Mouse (Mus musculus): ENCODE results near the gene Fth1.
A peak's percentile ranks its signal among the peaks of the same experiment; 100 is the strongest.

Gene Fth1

DNA sequence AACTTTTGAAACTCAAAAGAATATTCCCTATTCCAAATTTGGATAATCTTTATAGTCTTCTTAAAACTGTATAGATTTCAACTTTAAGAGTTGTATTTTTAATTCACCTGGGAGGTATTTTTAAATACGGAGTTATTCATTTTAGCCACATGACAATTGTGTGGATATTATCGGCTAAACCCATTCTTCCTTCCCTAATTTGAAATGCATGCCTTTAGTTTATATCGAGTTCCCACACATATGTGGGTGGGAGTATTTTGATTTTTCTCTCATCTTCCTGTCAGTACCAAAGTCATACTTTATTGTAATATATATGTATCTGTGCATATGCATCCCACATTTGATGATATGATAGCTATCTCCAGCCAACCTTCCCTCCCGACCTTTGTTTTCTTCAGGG lies at the start of gene Fth1:
Gene Fth1 (plus strand): TSS at position 341 of the 400 bp plus-strand sequence.
- DNase-seq (ENCODE audit: low spot score in 2 of 2) = no peak

DNA sequence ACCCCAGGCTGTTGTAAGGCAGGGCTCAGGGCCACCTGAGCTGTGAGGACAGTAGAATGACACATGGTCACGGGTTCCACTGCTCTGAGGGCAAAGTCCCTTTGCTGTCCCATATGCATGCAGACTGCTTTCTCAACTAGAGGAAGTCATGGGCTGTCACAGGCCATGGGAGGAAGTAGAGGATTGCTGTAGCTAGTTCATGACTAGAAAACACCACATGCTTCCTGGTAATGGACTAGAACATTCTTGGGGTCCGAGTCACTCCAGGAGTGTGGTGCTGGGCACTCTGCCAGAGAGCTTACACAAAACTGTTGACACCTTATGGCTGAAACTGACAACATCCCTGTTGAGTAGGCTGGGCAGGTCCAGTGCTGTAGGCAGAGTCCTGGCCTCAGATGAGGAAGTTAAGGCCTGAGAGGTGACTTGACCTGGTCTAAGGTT lies 49.2 kb upstream of the Fth1 start:
- peak in 1 of 2 experiments; percentile 67 for DNase-seq (ENCODE audit: low spot score in 2 of 2)

DNA sequence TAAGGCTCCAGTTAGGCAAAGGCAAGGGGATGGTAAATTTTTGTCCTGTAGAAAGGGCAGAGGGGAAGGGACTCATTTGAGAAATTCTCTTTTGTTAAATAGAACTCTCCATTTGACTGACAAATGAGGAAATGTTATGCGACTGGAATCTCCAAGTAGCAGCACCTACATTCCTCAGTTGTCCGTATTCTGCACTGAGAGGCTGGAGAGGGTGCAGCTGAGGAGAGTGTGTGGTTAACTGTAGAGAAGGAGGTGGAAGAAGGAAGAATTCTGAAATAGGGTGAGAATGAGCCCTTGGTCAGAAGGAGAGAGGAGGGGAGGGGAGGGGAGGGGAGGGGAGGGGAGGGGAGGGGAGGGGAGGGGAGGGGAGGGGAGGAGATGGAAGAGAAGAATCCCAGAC lies 46.5 kb upstream of the Fth1 start:
- DNase-seq (ENCODE audit: low spot score in 2 of 2) = no peak

DNA sequence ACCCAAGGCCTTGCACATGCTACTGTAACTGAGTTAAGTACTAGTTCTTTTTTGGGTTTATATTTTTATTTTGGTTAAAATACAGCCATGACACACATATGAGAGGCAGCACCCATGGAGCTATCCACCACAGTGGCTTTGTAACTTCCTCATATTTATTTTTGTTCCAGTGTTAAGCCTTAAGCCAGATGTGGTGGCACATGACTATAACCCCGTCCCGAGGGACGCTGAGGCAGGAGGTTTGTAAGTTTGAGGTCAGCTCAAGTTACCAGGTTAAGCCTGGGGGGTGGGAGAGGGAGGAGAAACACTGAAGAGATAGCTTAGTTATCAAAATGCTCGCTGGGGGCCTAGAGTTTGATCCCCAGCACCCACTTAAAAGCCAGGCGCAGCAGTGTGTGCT lies 43.8 kb upstream of the Fth1 start:
- peak in 1 of 2 experiments; percentile 79 for DNase-seq (ENCODE audit: low spot score in 2 of 2)

DNA sequence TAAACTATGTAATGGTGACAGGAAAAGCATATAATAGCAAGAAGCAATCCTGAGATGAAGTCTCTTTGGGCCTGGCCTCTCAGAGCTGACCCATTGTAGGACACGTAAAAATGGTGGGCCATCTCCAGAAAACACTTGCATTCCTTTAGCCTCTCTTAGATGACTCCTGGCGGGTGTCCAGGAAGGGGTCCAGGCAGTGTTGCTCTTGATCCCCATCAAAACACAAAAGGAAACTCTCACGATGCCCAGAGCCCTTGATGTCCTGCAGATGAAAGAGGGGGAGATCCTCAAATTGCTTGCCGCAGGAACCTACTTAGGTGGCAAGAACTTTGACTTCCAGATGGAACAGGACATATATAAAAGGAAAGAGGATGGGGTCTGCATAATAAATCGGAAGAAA lies 43.0 kb upstream of the Fth1 start:
- DNase-seq (ENCODE audit: low spot score in 2 of 2) = no peak

DNA sequence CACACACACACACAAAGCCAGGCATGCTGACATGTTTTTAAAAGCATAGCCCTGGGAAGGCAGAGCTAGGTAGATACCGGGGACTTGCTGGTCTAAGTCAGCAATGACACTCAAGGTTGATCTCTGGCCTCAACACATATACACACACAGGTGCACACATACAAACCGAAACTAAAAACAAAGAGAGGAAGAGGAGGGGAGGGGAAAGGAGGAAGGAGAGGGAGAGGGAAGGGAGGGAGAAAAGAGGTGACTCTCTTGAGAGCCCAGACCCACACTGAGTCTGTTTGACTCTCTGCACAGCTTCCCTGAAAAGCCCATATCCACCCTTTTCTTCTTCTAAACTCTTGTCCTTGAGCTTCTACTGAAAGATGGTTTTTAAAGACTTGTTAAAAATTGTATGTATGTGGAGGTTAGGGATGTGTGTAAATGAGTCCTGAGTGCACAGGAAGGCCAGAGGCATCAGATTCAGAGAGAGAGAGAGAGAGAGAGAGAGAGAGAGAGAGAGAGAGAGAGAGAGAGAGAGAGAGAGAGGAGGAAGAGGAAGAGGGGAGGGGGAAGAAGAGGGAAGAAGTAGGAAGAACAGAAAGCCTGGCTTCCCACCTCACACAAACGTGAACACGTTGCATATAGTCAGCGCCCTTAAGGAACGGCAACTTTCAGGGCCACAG lies 42.1 kb upstream of the Fth1 start:
- peak in 1 of 2 experiments; percentile 46 for DNase-seq (ENCODE audit: low spot score in 2 of 2)

DNA sequence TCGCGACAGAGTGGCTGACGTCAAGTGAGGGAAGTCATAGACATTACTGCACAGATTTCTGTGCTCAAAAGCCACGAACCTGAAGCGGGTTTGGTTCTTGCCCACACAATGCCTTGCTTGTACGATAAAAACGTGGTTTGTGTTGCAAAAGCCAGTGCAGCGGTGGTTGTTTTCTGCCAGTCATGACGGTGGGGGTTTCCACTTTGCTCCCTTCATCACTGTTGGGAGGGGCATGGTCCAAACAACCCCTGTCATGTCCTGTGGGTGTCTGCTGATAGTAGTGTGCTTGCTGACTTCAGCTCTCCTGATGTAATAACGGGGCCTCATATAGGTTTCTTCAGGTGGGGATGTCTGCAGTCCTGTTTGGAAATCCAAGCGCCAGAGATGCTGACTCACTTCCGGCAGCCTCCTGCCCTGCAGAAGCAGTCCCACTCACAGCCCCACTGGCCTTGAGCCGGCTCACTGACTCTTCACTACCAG lies 41.5 kb upstream of the Fth1 start:
- DNase-seq (ENCODE audit: low spot score in 2 of 2) = peak; percentile 88 to 92

DNA sequence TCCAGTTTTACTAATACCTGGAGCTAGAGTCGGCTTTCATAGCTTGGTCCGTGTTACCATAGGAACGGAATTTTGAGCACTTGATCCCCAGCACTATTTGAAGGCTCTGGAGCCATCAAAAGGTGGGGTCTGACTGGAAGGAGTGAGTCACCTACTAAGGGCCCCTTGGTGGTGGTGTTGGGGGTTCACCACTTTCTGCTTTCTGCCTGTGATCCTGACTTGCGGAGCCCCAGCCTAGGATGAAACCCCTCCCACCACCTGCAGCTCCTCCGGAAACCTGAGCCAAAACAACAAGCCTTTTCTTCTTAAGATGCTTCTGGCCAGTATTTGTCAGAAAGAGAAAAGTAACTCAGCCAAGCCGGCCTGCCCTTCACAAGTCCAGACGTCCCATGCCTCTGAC lies 40.6 kb upstream of the Fth1 start:
- DNase-seq (ENCODE audit: low spot score in 2 of 2) = no peak

DNA sequence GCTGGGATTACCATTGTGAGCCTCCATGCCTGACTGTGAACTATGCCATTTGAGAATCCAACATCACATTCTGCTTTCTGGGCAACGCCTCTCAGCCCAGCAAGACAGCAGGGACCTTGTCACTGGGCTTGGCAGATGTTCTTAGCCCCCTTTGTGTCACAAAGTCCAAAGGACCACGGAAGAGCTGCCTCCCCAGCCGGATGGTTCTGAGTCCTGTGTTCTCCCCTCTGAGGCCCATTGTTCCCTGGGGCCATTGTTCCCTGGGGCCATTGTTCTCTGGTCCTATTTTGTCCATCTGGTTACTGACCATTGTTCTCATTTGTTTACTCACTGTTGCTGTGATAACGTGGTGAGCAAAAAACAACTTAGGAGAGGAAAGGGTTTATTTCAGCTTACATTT lies 39.5 kb upstream of the Fth1 start:
- DNase-seq (ENCODE audit: low spot score in 2 of 2) = no peak

DNA sequence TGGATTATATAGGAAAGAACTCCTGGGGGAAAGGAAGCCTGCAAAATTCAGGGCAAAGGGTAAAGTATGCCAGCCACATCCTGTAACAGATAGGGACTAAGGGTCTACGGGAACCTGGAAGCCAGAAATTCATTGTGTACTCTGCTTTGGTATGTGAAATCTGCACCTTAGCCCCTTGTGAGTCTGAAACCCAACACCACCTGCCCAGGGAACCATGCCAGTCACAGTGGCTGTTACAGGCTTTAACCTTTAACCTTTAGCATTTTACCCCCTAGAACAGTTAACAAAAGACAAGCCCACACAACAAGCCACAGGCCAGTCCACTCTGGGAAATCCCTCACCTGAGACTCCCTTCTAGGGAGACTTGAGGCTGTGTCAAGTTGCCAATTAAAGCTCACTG lies 38.6 kb upstream of the Fth1 start:
- DNase-seq (ENCODE audit: low spot score in 2 of 2) = no peak

DNA sequence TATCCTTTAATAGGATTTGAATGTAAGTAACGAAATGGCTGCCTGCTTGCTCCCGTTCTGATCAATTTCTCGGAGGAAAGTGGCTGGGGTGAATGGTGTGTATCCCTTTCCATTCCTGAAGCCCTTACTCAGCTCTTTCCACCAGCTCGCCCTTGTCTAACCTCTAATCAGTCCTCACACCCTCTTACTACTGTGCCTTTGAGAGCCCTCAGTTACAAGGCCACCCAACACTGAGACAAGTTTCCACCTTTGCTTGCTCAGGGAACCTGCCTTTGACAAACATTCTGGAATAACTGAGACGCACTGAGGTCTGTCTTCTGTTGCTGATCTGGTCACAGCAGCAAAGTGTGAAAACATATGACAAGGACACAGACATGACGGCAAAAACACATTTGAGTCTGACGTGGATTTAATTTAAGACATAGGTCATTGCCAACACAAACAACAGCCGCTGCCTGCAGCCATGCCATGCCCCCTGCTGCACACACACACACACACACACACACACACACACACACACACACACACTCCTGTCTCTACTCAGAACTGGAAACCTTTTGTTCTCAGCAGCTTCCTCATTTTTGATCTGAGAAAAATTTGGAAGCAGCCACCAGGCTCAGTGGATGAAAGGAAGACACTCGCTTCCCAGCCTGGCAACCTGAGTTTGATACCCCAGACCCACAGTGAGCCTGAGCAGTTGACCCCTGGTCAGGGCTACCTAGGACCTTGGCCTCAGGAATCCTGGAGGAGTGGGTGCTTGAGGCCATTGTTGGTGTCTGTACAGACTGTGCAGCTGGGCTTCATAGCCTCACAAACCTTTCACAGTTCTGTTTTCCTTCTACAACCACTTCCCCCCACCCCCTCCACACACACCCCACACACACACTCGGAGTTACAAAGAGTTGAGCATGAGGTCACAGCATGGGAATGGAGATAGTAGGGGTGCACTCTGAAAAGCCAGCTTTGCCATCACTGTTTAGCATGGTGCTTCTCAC lies 37.6 kb upstream of the Fth1 start:
- peak in 1 of 2 experiments; percentile 66 for DNase-seq (ENCODE audit: low spot score in 2 of 2)

DNA sequence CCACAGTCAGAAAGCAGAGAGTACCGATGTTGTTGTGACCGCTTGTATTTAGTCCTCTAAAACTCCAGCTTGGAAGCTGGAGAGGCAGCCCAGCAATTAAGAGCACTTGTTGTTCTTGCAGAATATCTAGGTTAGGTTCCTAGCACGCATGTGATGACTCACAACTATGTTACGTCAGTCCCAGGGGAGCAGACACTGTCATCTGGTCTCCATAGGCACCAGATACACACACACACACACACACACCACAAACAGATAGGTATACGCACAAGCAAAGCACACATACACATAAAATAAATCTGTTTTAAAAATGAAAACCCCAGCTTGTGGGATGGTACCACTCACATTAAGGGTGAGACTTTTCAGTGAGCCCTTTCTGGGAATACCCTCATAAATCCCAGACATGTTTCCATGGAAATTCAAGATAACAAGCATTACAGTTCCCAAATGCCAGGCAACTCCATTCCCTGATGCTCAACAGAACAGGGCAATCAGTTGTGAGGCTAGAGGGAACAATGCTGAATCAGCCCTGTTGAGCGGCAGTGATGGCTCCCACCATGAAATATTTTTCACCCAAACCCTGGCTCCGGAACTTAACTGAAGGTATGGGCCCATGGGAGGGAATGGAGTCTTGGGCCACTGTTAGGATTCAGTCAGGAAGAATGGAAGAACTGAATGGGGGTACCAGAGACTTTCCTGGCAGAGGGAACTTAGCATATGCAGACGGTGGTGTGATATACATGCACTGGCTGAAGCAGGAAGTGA lies 34.4 kb upstream of the Fth1 start:
- peak in 1 of 2 experiments; percentile 33 for DNase-seq (ENCODE audit: low spot score in 2 of 2)

DNA sequence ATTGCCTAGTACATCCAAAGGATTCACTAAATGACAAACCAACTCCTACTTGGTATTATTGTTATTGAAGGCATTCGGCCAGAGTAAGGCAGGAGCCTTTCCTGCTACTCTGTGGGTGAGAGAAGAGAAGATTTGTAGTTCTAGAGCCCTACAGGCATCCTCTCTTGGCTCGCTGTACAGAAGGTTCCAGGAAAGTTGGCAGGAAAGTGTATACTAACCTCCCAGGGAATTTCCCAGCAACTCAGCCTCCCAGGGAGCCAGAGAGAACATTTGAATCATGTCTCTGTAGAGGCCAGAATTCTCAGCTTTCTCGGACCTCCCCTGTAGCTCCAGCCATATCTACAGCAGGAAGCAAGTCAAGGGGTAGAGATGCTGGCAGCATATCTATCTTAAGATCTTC lies 33.4 kb upstream of the Fth1 start:
- DNase-seq (ENCODE audit: low spot score in 2 of 2) = no peak

DNA sequence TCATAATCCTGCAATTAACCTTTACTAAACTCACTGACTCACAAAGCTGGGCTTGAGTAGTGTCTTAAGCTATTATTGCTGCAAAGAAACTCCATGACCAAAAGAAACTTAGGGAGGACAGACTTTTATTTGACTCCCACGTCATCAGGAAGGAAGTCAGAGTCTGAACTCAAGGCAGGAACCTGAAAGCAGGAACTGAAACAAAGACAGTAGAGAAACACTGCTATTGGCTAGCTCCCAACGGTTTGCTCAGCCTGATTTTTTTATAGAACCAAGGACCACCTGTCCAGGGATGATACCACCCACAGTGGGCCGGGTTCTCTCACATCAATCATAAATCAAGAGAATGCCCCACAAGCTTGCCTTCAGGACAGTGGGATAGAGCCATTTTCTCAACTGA lies 28.0 kb upstream of the Fth1 start:
- peak in 1 of 2 experiments; percentile 14 for DNase-seq (ENCODE audit: low spot score in 2 of 2)

DNA sequence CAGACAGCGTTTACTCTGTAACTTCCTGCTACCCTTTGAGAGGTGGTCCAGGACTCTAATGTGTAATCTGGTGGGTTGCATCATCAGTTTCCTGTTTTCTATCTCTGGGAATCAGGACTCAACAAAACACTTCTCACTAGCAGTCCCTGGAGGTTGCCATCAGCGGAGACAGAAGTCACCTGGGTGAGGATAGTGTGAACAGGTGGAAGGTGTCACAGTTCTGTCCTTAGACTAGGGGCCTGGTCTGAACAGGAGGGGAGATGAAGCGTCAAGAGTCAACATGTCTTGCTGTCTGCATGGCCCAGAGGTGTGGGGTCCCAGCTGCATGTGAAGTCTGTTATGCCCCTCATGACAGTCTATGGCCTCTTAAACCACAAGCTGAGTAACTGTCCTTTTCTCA lies 27.5 kb upstream of the Fth1 start:
- DNase-seq (ENCODE audit: low spot score in 2 of 2) = no peak

DNA sequence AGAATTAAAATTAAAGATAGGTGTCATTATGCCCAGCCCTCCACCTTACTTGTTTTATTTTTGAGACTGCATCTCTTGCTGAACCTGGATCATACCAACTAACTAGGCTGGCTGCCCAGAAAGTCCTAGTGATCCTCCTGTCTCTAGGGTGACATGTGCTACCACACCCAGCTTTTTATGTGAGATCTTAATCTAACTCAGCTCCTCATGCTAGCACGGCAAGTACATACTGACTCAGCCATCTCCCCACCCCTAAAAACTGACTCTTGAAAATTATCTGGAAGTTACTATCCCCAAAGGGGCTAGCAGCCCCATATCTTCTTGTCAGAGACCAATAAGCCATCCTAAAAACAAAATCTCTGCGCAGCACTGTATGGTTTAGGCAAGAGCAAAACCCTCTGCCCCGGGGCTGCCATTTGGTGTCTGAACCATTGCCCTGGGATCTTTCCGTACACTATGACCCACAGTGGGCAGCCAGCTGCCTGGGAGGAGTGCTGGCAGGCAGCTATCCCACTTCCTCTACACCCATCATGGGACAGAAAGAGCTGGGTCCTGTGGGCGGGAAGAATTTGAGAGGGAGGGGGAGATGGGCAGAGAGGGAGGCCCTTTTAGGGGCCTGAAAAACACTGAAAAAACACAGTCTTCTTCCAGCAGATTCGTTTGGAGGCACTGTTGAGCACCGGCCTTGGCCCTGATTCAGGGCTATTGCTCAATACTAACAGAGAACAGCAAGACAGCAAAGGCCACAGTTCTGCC lies 26.2 kb upstream of the Fth1 start:
- no peak for DNase-seq (ENCODE audit: low spot score in 2 of 2)

DNA sequence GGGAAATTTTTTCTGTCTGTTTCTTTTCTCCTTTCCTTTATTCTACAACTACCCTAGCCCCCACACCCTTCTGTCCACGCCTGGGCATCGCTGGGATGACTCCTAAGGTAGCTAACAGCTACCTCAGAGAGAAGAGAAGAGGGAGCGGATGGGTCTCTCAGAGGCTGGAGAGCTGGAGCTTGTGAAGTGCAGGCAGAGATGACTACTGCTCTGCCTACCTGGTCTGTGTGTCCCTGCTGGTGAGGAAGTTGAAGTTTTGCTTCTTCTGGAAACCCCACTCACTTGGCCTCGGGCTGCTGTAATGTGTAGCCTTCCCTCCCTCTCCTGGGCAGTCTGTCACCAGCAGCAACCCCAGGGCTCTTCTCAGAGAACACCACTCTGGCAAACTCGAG lies 25.6 kb upstream of the Fth1 start:
- peak in 1 of 2 experiments; percentile 21 for DNase-seq (ENCODE audit: low spot score in 2 of 2)

DNA sequence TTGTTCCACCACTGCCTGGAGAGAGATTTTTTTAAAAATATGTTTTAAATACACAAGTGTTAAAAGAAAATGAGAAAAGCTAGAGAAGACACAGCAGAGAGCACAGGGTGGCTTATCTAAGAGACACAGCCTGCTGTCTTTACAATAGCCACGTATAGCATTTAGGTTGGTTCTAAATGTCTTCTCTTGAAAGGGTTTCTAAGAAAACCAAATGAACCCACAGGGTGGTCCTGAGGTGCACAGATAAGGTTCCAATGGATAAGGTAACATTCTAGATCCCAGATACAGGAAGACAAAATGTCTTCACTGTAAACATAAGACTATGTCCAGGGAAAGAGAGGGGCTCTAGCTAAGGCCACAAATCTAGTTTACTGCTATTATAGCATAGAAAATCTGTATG lies 25.0 kb upstream of the Fth1 start:
- no peak for DNase-seq (ENCODE audit: low spot score in 2 of 2)

DNA sequence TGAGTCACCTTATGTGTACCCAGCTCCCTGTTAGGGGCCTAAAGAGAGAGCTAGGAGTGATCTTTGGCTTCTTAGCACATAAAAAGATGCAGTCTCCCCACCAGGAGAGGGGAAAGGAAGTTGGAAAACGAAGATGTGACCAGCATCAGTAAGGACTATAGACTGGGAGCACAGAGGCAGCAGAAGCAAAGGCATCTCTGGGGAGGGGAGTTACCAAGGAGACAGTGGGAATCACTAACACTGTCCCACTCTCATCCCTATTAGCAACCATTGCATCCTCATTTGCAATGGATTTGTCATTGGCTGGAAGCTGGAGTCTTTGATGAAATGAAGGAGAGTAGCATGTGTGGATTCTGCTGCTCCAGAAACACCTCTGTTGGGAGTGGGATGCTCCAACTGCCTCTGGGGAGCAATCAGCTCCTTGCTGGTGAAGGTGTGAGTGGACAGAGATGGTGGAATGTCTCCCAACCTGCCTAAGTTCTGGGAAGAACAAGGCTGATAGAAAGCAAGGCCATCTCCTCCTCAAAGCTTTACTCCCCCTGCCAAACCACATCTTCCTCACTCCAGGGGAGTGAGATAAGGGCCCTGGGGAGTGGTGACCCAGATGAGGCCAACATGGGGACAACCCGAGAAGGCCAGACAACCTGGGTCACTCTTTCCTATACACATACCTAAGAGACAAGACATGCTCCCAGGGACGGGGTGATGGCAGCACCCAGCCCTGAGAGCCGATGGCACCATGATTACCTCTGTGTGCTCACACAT lies 23.6 kb upstream of the Fth1 start:
- DNase-seq (ENCODE audit: low spot score in 2 of 2) = no peak

DNA sequence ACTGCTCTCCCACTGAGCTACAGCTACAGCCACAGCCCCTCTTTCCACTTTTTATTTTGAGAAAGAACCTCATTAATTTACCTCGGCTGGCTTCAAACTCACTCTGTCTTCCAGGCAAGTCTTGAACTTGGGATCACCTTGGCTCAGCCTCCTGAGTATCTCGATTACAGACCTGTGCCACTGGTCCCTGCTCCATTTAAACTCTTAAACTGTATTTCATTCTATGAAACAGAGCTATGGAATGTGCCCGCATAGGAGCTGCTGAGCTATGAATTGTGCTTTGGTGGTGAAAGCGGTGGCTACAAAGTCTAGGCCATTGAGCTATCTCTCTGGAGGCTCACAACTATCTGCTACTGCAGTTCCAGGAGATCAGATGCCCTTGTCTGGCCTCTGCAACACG lies 22.4 kb upstream of the Fth1 start:
- DNase-seq (ENCODE audit: low spot score in 2 of 2) = no peak

DNA sequence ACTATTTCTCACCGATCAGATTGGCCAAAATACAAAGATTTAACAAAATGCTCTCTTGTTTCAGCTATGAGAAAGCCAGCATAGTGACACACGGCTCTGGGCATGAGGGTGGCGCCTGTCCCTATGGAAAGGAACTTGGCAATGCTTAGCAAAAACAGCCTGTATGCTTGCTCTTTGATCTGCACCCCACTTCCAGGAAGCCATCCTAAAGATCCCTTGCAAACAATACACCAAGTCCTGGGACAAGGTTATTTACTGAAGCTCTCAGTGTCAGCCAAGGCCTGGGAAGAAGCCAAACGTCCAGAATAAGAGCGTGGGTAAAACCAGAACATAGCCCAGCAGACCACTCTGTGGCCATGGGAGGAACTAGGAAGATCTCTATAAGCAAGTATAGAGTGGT lies 19.6 kb upstream of the Fth1 start:
- DNase-seq (ENCODE audit: low spot score in 2 of 2) = no peak

All from natural killer cell, adult 2 months (primary cell).